Mouse (Mus musculus) cerebellum, adult 9-11 months (tissue): Measurements from ENCODE around the gene Fdxr.

Experiments used
- DNase-seq: peaks from one replicate; pipeline ENCODE4 v3.0.0; 2022

Gene Fdxr

DNA sequence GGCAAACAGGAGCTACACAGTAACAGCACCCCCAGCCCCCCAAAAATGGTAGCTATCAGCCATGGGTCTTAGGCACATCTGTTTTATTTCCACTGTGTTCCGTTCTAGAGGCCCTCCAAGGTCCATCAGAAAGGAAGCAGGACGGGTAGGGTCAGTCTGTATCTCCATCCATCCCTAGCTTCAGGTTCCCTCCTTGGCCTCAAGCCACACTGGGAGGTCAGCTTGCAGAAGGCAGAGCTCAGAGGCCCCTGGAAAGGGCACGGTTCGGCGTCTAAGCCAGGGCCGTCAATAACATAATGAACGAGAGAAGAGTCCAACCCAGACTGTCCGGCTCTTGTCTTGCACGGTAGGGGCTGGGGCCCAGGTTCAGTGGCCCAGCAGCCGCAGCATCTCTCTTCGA is 8.9 kb downstream of the Fdxr start:
- DNase-seq = peak; percentile 73

GRCm38 (mm10) chr11:115267061-115267883 is 9.6 kb downstream of the Fdxr start, which contains the start of gene Grin2c:
Gene Grin2c (minus strand): TSS chr11:115267243.
- DNase-seq = peak; percentile 76

DNA sequence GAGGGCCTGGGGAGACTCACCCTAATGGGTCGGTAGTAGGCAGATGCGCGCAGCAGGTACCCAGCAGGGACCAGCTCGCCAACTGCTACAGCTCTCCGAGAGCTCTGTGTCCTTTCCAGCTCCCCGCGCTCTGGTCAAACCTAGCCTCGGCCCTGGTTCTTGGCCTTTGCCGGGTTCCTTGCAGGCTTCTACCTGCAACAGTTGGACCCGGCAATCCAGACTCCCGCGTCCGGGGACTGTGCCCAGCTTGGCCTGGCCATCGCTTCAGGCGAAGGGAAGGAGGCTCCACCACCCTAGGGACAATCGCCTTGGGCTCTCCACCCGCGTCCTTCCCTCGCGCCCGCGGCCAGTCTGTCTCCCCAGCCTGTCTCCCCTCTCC is 10.5 kb downstream of the Fdxr start:
- peak; percentile 87 for DNase-seq

DNA sequence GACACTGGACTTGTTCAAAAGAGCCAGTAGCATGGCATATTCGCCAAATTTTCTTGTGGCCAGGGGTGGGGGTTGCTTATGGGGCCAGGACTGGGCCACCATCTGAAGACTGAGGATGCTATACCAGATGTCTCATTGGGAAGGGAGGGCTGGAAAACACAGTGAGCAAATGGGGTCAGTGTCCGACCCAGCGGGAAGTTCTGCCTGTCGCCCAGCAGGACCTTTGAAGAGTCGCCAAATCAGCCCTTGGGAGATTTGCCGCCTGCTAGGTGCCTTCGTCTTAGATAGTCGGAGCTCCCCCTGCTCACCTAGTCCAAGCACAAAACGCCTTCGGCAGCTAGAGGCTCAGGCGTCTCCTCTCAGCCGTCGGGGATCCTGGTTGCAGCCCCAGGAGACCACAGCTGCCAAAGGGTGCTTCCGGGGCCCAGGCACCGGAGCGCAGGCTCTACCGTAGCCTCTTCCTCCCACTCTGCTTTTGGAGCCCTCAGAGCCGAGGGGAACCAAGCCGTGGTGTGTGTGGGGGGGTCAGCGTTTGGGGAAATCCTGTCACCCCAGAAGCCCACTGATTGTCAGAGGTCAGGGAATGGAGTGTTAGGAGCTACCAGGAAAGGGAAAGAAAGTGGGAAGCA is 11.0 kb downstream of the Fdxr start:
- DNase-seq = peak; percentile 88

- no peak for DNase-seq
Observed at GRCm38 (mm10) chr11:115264862-115265668, 11.8 kb downstream of the Fdxr start.

DNA sequence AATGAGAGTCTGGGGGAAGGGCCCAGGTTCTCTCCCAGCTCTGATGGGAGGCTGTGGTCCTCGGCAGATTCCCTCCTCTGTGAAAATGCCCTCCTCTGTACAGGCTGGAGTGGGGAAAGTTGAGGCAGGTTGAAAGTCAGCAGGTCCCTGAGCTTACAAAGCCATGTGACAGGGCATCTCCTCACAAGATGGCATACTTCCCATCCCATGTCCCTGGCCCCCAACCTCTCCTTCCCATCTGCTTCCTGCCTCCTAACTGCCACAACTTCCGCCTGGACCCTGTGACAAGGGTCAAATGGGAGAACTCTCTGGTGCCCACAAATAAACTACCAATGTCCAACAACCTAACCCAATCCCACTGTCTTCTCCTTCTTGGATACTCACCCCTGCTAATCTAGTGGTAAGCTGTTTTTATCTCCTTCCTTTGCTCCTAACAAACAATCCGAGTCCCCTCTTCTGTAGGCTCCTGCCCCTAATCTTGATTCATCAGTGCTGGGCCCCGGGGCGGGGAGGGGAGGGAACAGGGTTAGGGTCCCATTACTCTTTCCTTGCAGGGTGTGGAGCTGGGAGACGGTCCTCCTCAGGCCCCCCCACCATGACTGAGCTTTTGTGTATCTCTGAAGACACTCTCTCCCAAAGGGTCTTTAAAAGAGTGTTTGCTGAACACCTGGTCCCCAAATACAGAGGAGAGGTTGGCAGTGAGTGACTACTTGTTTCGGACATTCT is 12.6 kb downstream of the Fdxr start:
- peak; percentile 84 for DNase-seq

GRCm38 (mm10) chr11:115262954-115263353 is 13.9 kb downstream of the Fdxr start:
- peak; percentile 81 for DNase-seq

DNA sequence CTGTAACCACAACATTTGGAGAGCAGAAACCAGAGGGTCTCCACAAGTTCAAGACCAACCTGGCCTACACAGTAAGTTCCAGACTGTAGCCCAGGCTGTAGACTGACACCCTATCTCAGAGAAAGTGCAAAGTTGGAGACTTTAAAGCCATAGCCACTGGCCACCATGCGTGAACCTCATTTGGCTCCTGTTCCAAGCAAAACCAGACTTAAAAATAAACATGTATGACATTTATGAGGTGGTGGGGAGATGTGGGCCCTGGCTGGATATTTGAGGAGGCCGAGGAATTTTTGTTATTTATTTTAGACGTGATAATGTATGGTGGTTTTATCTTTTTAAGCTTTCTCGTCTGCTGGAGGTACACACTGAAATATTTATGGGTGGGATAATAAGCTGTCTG is 17.7 kb downstream of the Fdxr start:
- no peak for DNase-seq

- no peak for DNase-seq
Observed at GRCm38 (mm10) chr11:115257775-115258510, 18.9 kb downstream of the Fdxr start.

GRCm38 (mm10) chr11:115251258-115251657 is 25.6 kb downstream of the Fdxr start:
- DNase-seq = no peak

- DNase-seq = no peak
Observed at GRCm38 (mm10) chr11:115250405-115251090, 26.3 kb downstream of the Fdxr start.

GRCm38 (mm10) chr11:115249721-115250404 is 27.0 kb downstream of the Fdxr start:
- DNase-seq = peak; percentile 74

DNA sequence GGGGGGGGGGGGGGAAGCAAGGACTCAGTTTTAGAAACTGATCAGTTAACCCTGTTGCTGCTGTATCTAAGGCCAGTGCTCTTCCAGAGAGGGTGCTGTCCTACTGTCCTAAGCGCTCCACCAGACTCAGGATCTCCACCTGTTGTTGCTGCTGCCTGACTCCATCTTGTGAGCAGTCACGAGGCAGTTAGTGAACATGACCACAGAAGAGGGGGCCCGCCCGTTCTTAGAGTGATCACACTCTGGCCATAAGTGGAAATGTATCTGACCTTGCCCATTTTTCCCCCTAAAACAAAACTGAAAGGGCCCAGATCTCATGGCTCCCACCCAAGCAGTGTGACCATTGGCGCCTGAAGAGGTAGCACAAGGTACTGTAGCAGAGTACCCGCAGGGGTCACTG is 28.9 kb downstream of the Fdxr start:
- no peak for DNase-seq

DNA sequence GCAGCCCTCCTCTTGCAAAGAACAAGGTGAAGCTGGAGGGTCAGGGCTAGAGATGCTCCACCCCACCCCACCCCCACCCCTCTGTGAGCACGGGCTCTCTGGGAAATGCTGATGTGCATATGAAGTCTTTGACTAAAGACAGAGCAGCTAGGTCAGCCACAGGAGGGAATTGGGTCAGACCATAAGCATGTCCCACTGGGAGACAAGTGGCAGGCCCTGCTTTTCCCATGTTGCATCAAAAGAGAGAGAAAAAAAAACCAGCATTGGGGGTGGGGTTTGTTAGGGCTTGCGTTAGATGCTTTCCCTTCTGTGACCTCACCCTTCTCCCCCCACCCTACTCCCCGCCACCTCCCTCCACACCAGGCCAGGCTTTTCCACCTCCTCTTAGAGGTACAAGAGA is 29.6 kb downstream of the Fdxr start:
- no peak for DNase-seq

GRCm38 (mm10) chr11:115246386-115246785 is 30.5 kb downstream of the Fdxr start:
- peak; percentile 83 for DNase-seq

GRCm38 (mm10) chr11:115244840-115245239 is 32.0 kb downstream of the Fdxr start:
- DNase-seq = no peak

DNA sequence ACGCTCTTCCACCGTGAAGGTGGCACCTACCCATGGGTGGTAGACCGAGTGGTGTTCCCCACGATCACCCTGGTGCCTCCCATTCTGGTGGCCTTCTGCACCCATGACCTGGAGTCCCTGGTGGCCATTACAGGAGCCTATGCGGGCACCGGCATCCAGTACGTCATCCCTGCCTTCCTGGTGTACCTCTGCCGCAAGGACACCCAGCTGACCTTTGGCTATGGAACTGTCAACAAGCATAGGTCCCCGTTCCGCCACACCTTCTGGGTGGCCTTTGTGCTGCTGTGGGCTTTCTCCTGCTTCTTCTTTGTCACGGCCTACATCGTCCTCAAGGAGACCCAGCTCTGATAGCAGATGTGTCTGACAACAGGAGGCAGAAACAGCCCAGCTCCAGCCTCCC is 33.1 kb downstream of the Fdxr start:
- DNase-seq = no peak

- DNase-seq = no peak
Observed at GRCm38 (mm10) chr11:115242746-115243145, 34.1 kb downstream of the Fdxr start.

- DNase-seq = peak; percentile 81
Observed at GRCm38 (mm10) chr11:115241402-115241801, 35.4 kb downstream of the Fdxr start.

GRCm38 (mm10) chr11:115236570-115236969 is 40.3 kb downstream of the Fdxr start:
- no peak for DNase-seq
